Mouse (Mus musculus): ENCODE results near the gene Lrrc19.

The Lrrc19 gene

DNA sequence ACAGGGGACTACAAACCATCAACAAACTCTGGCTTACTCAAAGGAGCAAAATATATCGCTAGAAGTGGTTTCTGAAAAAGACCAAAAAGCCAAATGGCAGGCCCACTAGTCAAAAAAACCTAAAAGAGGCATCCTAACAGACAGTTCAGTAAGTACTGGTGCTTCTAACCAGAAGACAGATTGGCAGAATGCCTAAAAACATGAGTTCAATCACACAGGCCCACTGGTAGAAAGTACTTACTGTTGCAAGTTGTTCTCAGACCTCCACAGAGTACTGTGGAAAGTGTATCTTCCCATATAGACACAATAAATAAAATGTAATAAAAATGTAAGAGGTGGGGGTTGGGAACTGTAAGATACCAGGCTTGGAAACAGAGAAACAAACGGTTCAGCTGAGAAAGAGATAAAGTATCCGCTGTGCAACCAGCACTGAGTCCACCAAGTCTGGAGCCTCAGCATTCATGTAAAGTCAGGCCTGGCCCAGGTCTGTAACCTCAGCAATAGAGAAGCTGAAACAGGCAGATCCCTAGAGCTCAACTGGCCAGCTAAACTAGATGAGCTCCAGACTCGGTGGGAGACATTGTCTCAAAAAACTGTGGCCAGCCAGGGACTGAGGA lies 58.1 kb downstream of the Lrrc19 start:
- no peak for DNase-seq (ENCODE audit: low spot score in 2 of 2)

Data from right cerebral cortex, postnatal 36 days (tissue).